Mouse (Mus musculus) liver, embryonic 14.5 days (tissue): ENCODE data around the gene Cpox.

Source experiments
- CTCF ChIP-seq: IDR thresholded peaks from 2 replicates; pipeline ENCODE4 v1.5.1; 2016; ENCODE audit warnings: antibody characterized with exemption, low read depth, control low read depth
- EP300 ChIP-seq: IDR thresholded peaks from 2 replicates; pipeline ENCODE4 v1.6.1; 2016; ENCODE audit warnings: antibody characterized with exemption, low read depth

GRCm38 (mm10) chr16:58746715-58747114 lies 76.6 kb downstream of the Cpox start:
- no peak for TF ChIP-seq EP300
- no peak for TF ChIP-seq CTCF
